8 mouse cellular contexts compared by ENCODE assay signal in genomic region chr5:110285156-110285555, GRCm38 (mm10). TPM values are rescaled to one million over a fixed set of nuclear protein-coding genes. Genes with fewer than 3 reads are reported as not detected.
DNase-seq lines count a peak whose midpoint lies in the region; ATAC-seq and TF ChIP-seq lines count a peak whose summit lies in the region.

No protein-coding gene starts in this region.

- no peak for ATAC-seq in limb, embryonic 13.5 days (ENCODE audit: low FRiP score, low read depth)
- 0 out of 2 replicates have a peak, but pooled peaks have one; percentile 3 for ATAC-seq in neural tube, embryonic 12.5 days (ENCODE audit: low FRiP score, low read depth)

- H3K9me3 ChIP-seq in hindbrain, embryonic 10.5 days: no peaks in the 10 kb centered on the region
- no peaks in the 10 kb centered on the region for H3K9me3 ChIP-seq in limb, embryonic 13.5 days
- no peaks in the 10 kb centered on the region for H3K9me3 ChIP-seq in neural tube, embryonic 12.5 days

- 3% methylated on average over 15 of the region's 15 CpGs for WGBS in lung, adult 2 months
- whole genome bisulfite sequencing in hindbrain, embryonic 10.5 days: 11% methylated on average over 15 of the region's 15 CpGs
- 7% methylated on average over 15 of the region's 15 CpGs for WGBS in limb, embryonic 13.5 days
- 8% methylated on average over 15 of the region's 15 CpGs for WGBS in neural tube, embryonic 12.5 days

- peak overlapping the region; percentile 78 for H3K4me3 ChIP-seq in lung, adult 2 months (replicated peaks; ENCODE audit: extremely low read depth, low read depth, low read length)
- H3K4me3 ChIP-seq in hindbrain, embryonic 10.5 days: peak overlapping the region; percentile 62
- H3K4me3 ChIP-seq in limb, embryonic 13.5 days: peak overlapping the region; percentile 83
- H3K4me3 ChIP-seq in neural tube, embryonic 12.5 days: peak overlapping the region; percentile 70

- peak; percentile 12 for DNase-seq in lung, adult 2 months
- DNase-seq in lung, postnatal 10 days: no peak
- DNase-seq in c-Kit-positive CD71-positive TER-119-positive erythroid progenitor cells, embryonic 14.5 days (ENCODE audit: low spot score): peak; percentile 51
- peak; percentile 10 for DNase-seq in hindbrain, embryonic 10.5 days (ENCODE audit: low spot score)
- DNase-seq in cerebellum, postnatal 4 days (ENCODE audit: low spot score in 2 of 2): no peak
- DNase-seq in testis, postnatal 10 days (ENCODE audit: low spot score): no peak

- H3K27ac ChIP-seq in hindbrain, embryonic 10.5 days: no peak overlapping the region
- no peak overlapping the region for H3K27ac ChIP-seq in limb, embryonic 13.5 days
- H3K27ac ChIP-seq in neural tube, embryonic 12.5 days: no peak overlapping the region

- TF ChIP-seq CTCF in lung, adult 2 months (IDR thresholded peaks at IDR 0.05; ENCODE audit: insufficient read depth, low read length): no peak

- H3K36me3 ChIP-seq in hindbrain, embryonic 10.5 days: peaks cover 15% of the 10 kb centered on the region
- H3K36me3 ChIP-seq in limb, embryonic 13.5 days: peaks cover 12% of the 10 kb centered on the region
- 0 out of 2 replicates have a peak, but pooled peaks cover 6% of the 10 kb centered on the region for H3K36me3 ChIP-seq in neural tube, embryonic 12.5 days

- peaks cover 4% of the 10 kb centered on the region; the same call in 1 of the 2 replicates for H3K4me1 ChIP-seq in lung, adult 2 months (ENCODE audit: control insufficient read depth, insufficient read depth, low read length)
- H3K4me1 ChIP-seq in hindbrain, embryonic 10.5 days (replicated peaks): peaks cover 22% of the 10 kb centered on the region
- H3K4me1 ChIP-seq in limb, embryonic 13.5 days: peaks cover 18% of the 10 kb centered on the region
- H3K4me1 ChIP-seq in neural tube, embryonic 12.5 days: 0 out of 2 replicates have a peak, but pooled peaks cover 5% of the 10 kb centered on the region

- no peak overlapping the region for H3K9ac ChIP-seq in limb, embryonic 13.5 days
- no peak overlapping the region; the same call in 1 of the 2 replicates for H3K9ac ChIP-seq in neural tube, embryonic 12.5 days

- peak overlapping the region; percentile 93 for H3K4me2 ChIP-seq in limb, embryonic 13.5 days (replicated peaks)
- H3K4me2 ChIP-seq in neural tube, embryonic 12.5 days (replicated peaks): peak overlapping the region; percentile 91

- peaks cover 25% of the 10 kb centered on the region for H3K27me3 ChIP-seq in hindbrain, embryonic 10.5 days (ENCODE audit: insufficient read depth, poor library complexity, severe bottlenecking)
- peaks cover 24% of the 10 kb centered on the region for H3K27me3 ChIP-seq in limb, embryonic 13.5 days
- peaks cover 9% of the 10 kb centered on the region; the same call in 1 of the 2 replicates for H3K27me3 ChIP-seq in neural tube, embryonic 12.5 days (replicated peaks)

- no peak for TF ChIP-seq POLR2A in lung, adult 2 months (IDR thresholded peaks at IDR 0.05; ENCODE audit: borderline replicate concordance, extremely low read depth, low read depth, low read length)

RNA-seq across cellular contexts. Expression of gene Pxmp2, which starts 0.8 kb away (rescaled TPM):
- 10.5 and 11.5 TPM in 2 replicates for polyA plus RNA-seq in lung, adult 2 months (2012; rRNA removed)
- 12.1 and 14.4 TPM in 2 replicates for polyA plus RNA-seq in hindbrain, embryonic 10.5 days (2016; fragmentation: Nextera tagmentation; extraction: Ambion mirVana)
- 8.0 and 9.7 TPM in 2 replicates for polyA plus RNA-seq in limb, embryonic 13.5 days (2015; fragmentation: Nextera tagmentation; extraction: Ambion mirVana)
- polyA plus RNA-seq in neural tube, embryonic 12.5 days (2016; fragmentation: Nextera tagmentation; extraction: Ambion mirVana): 10.1 and 10.3 TPM in 2 replicates

RNA-seq across cellular contexts. Expression of gene Pole, which starts 0.9 kb away (rescaled TPM):
- polyA plus RNA-seq in lung, adult 2 months (2012; rRNA removed): 1.0 and 1.7 TPM in 2 replicates
- polyA plus RNA-seq in hindbrain, embryonic 10.5 days (2016; fragmentation: Nextera tagmentation; extraction: Ambion mirVana): 33.4 and 44.2 TPM in 2 replicates
- polyA plus RNA-seq in limb, embryonic 13.5 days (2015; fragmentation: Nextera tagmentation; extraction: Ambion mirVana): 31.5 and 32.8 TPM in 2 replicates
- polyA plus RNA-seq in neural tube, embryonic 12.5 days (2016; fragmentation: Nextera tagmentation; extraction: Ambion mirVana): 18.7 and 20.4 TPM in 2 replicates

RNA-seq across cellular contexts. Expression of gene Pgam5, which starts 15.4 kb away (rescaled TPM):
- 13.7 and 14.2 TPM in 2 replicates for polyA plus RNA-seq in lung, adult 2 months (2012; rRNA removed)
- 92.7 and 98.0 TPM in 2 replicates for polyA plus RNA-seq in hindbrain, embryonic 10.5 days (2016; fragmentation: Nextera tagmentation; extraction: Ambion mirVana)
- 79.0 and 79.1 TPM in 2 replicates for polyA plus RNA-seq in limb, embryonic 13.5 days (2015; fragmentation: Nextera tagmentation; extraction: Ambion mirVana)
- polyA plus RNA-seq in neural tube, embryonic 12.5 days (2016; fragmentation: Nextera tagmentation; extraction: Ambion mirVana): 84.7 and 93.8 TPM in 2 replicates

RNA-seq across cellular contexts. Expression of gene Ankle2, which starts 54.4 kb away (rescaled TPM):
- polyA plus RNA-seq in lung, adult 2 months (2012; rRNA removed): 9.0 and 10.2 TPM in 2 replicates
- 29.6 and 30.4 TPM in 2 replicates for polyA plus RNA-seq in hindbrain, embryonic 10.5 days (2016; fragmentation: Nextera tagmentation; extraction: Ambion mirVana)
- 28.7 and 34.1 TPM in 2 replicates for polyA plus RNA-seq in limb, embryonic 13.5 days (2015; fragmentation: Nextera tagmentation; extraction: Ambion mirVana)
- polyA plus RNA-seq in neural tube, embryonic 12.5 days (2016; fragmentation: Nextera tagmentation; extraction: Ambion mirVana): 33.5 and 34.1 TPM in 2 replicates

RNA-seq across cellular contexts. Expression of gene P2rx2, which starts 57.9 kb away (rescaled TPM):
- polyA plus RNA-seq in lung, adult 2 months (2012; rRNA removed): 1.2 TPM in 2 replicates
- 0.57 and 0.92 TPM in 2 replicates for polyA plus RNA-seq in hindbrain, embryonic 10.5 days (2016; fragmentation: Nextera tagmentation; extraction: Ambion mirVana)
- 0.92 TPM in 2 replicates for polyA plus RNA-seq in limb, embryonic 13.5 days (2015; fragmentation: Nextera tagmentation; extraction: Ambion mirVana)
- polyA plus RNA-seq in neural tube, embryonic 12.5 days (2016; fragmentation: Nextera tagmentation; extraction: Ambion mirVana): 2.1 and 2.4 TPM in 2 replicates

Comparison
In these comparisons a context has a peak if more than half of its experiments do, and no peak if none do; other contexts are left out.
1. DNase-seq: peak in lung, adult 2 months (single experiment), c-Kit-positive CD71-positive TER-119-positive erythroid progenitor cells, embryonic 14.5 days (single experiment) and hindbrain, embryonic 10.5 days (single experiment); none in lung, postnatal 10 days (single experiment), cerebellum, postnatal 4 days (0 of 2) and testis, postnatal 10 days (single experiment).
2. Peak in every context shown above with its lines, with median percentiles within 50 percentile points of each other: H3K4me3 ChIP-seq.